Mouse (Mus musculus) MEL (cell line): ENCODE measurements around the gene Sinhcaf. TPM values are rescaled to one million over a fixed set of nuclear protein-coding genes. Genes with fewer than 3 reads are reported as not detected.

Experiments used
- DNase-seq: peaks from one replicate; pipeline ENCODE4 v3.0.0; 2011; ENCODE audit warnings: low read depth, low spot score
- H3K27ac ChIP-seq: 2 replicates; pipeline ENCODE4 v1.5.1; 2012; ENCODE audit warnings: low read depth, mild to moderate bottlenecking, control low read depth, low read length, moderate library complexity; ENCODE audit not compliant: control insufficient read depth
- H3K27me3 ChIP-seq, 2 experiments: fragments of 150-350 bp in 1 of 2; sonication (generic) in 1 of 2; 2 replicates each; pipeline ENCODE4 v1.6.1; 2012; ENCODE audit warnings: low read length in 2 of 2, mild to moderate bottlenecking in 2 of 2, improper control_type of control experiment in 1 of 2, moderate library complexity in 1 of 2; ENCODE audit not compliant: insufficient read depth in 2 of 2, control insufficient read depth in 1 of 2
- H3K36me3 ChIP-seq, 2 experiments: 2 replicates each; pipeline ENCODE4 v1.6.1; 2012 to 2014; ENCODE audit warnings: low read length in 2 of 2, improper control_type of control experiment in 1 of 2, inconsistent platforms in 1 of 2, mild to moderate bottlenecking in 1 of 2; ENCODE audit not compliant: insufficient read depth in 2 of 2, control insufficient read depth in 1 of 2
- H3K4me1 ChIP-seq, 2 experiments: fragments of 150-350 bp in 1 of 2; sonication (generic) in 1 of 2; 2 replicates each; pipeline ENCODE4 v1.6.1; 2012; ENCODE audit warnings: low read length in 2 of 2, improper control_type of control experiment in 1 of 2, mild to moderate bottlenecking in 1 of 2; ENCODE audit not compliant: insufficient read depth in 2 of 2, control insufficient read depth in 1 of 2
- H3K4me3 ChIP-seq, 2 experiments: fragments of 150-350 bp in 1 of 2; sonication (generic) in 1 of 2; 2 replicates each; pipeline ENCODE4 v1.5.1; 2012; ENCODE audit warnings: low read depth in 2 of 2, low read length in 2 of 2, mild to moderate bottlenecking in 2 of 2, moderate library complexity in 2 of 2, control low read depth in 1 of 2, improper control_type of control experiment in 1 of 2; ENCODE audit not compliant: control insufficient read depth in 1 of 2, insufficient read depth in 1 of 2
- H3K79me2 ChIP-seq: 2 replicates; pipeline ENCODE4 v1.6.1; 2012; ENCODE audit warnings: mild to moderate bottlenecking, low read length, moderate library complexity; ENCODE audit not compliant: control insufficient read depth, poor library complexity, insufficient read depth
- H3K9ac ChIP-seq: 2 replicates; pipeline ENCODE4 v1.6.1; 2012; ENCODE audit warnings: low read depth, mild to moderate bottlenecking, control low read depth, low read length, moderate library complexity; ENCODE audit not compliant: control insufficient read depth, poor library complexity, severe bottlenecking
- H3K9me3 ChIP-seq: fragments of 150-350 bp; sonication (generic); replicated peaks from 2 replicates; pipeline ENCODE4 v1.6.1; 2012; ENCODE audit warnings: mild to moderate bottlenecking, low read length, improper control_type of control experiment, moderate library complexity; ENCODE audit not compliant: insufficient read depth
- BHLHE40 ChIP-seq: IDR thresholded peaks from 2 replicates; pipeline ENCODE4 v1.6.1; 2012; ENCODE audit warnings: low read depth, mild to moderate bottlenecking, inconsistent platforms, low read length, improper control_type of control experiment, borderline replicate concordance
- CHD2 ChIP-seq: IDR thresholded peaks from 2 replicates; pipeline ENCODE4 v1.6.1; 2011; ENCODE audit warnings: low read length, improper control_type of control experiment
- E2F4 ChIP-seq: IDR thresholded peaks from 2 replicates; pipeline ENCODE4 v1.6.1; 2011; ENCODE audit warnings: low read depth, low read length, improper control_type of control experiment, borderline replicate concordance
- ELF1 ChIP-seq: IDR thresholded peaks from 2 replicates; pipeline ENCODE4 v1.6.1; 2014; ENCODE audit warnings: low read depth, mild to moderate bottlenecking, inconsistent platforms, low read length, improper control_type of control experiment, moderate library complexity
- JUND ChIP-seq: IDR thresholded peaks from 2 replicates; pipeline ENCODE4 v1.6.1; 2011; ENCODE audit warnings: low read depth, mild to moderate bottlenecking, improper control_type of control experiment, low read length
- KAT2A ChIP-seq: conservative IDR thresholded peaks from 2 replicates; pipeline ENCODE4 v1.6.1; 2012; ENCODE audit warnings: low read depth, low read length, improper control_type of control experiment, inconsistent platforms
- MAX ChIP-seq: IDR thresholded peaks from 2 replicates; pipeline ENCODE4 v1.6.1; 2011; ENCODE audit warnings: low read length, improper control_type of control experiment
- MEF2A ChIP-seq: IDR thresholded peaks from 2 replicates; pipeline ENCODE4 v1.6.1; 2014; ENCODE audit warnings: low read depth, mild to moderate bottlenecking, inconsistent platforms, low read length, improper control_type of control experiment; ENCODE audit not compliant: poor library complexity, insufficient replicate concordance, severe bottlenecking; ENCODE audit errors: extremely low read depth
- MYC ChIP-seq: IDR thresholded peaks from 2 replicates; pipeline ENCODE4 v1.6.1; 2011; ENCODE audit warnings: low read depth, mild to moderate bottlenecking, low read length, improper control_type of control experiment, moderate library complexity
- POLR2A ChIP-seq, 2 experiments: IDR thresholded peaks; 2 replicates each; pipeline ENCODE4 v1.6.1; 2011 to 2012; ENCODE audit warnings: low read length in 2 of 2, mild to moderate bottlenecking in 2 of 2, control low read depth in 1 of 2, improper control_type of control experiment in 1 of 2, low read depth in 1 of 2, moderate library complexity in 1 of 2; ENCODE audit not compliant: control insufficient read depth in 1 of 2, insufficient read depth in 1 of 2, poor library complexity in 1 of 2
- POLR2AphosphoS5 ChIP-seq: IDR thresholded peaks from 2 replicates; pipeline ENCODE4 v1.6.1; 2012; ENCODE audit warnings: low read depth, borderline replicate concordance, mild to moderate bottlenecking, inconsistent platforms, low read length, moderate library complexity, mixed read lengths
- SIN3A ChIP-seq: IDR thresholded peaks from 2 replicates; pipeline ENCODE4 v1.6.1; 2012; ENCODE audit warnings: low read length, improper control_type of control experiment, inconsistent platforms
- TBP ChIP-seq: IDR thresholded peaks from 2 replicates; pipeline ENCODE4 v1.8.0; 2011; ENCODE audit warnings: low read depth, low read length, improper control_type of control experiment
- TCF12 ChIP-seq: IDR thresholded peaks from 2 replicates; pipeline ENCODE4 v1.6.1; 2014; ENCODE audit warnings: low read depth, mild to moderate bottlenecking, inconsistent platforms, low read length, improper control_type of control experiment, moderate library complexity
- UBTF ChIP-seq: IDR thresholded peaks from 2 replicates; pipeline ENCODE4 v1.6.1; 2012; ENCODE audit warnings: low read depth, mild to moderate bottlenecking, inconsistent platforms, low read length, improper control_type of control experiment, moderate library complexity, borderline replicate concordance; ENCODE audit not compliant: insufficient read depth
- USF1 ChIP-seq: IDR thresholded peaks from 2 replicates; pipeline ENCODE4 v1.6.1; 2014; ENCODE audit warnings: low read depth, mild to moderate bottlenecking, inconsistent platforms, low read length, improper control_type of control experiment, moderate library complexity
- USF2 ChIP-seq, 2 experiments: IDR thresholded peaks; 2 replicates each; pipeline ENCODE4 v1.6.1; 2011 to 2012; ENCODE audit warnings: improper control_type of control experiment in 2 of 2, low read length in 2 of 2, borderline replicate concordance in 1 of 2, inconsistent platforms in 1 of 2, low read depth in 1 of 2, mild to moderate bottlenecking in 1 of 2; ENCODE audit not compliant: insufficient read depth in 1 of 2
- ZNF384 ChIP-seq: IDR thresholded peaks from 2 replicates; pipeline ENCODE4 v1.6.1; 2012; ENCODE audit warnings: low read depth, mild to moderate bottlenecking, inconsistent platforms, low read length, improper control_type of control experiment
- polyA plus RNA-seq, 2 experiments: library from polyadenylated mRNA; stranded (reverse) in 1 of 2; unstranded in 1 of 2; fragments of >175 nt in 1 of 2; fragments of >200 nt in 1 of 2; gene quantifications; 2 replicates each; pipeline versions ENCODE4 v1.2.1 to v1.2.4; 2012; ENCODE audit warnings: low replicate concordance in 2 of 2, low read depth in 1 of 2; ENCODE audit not compliant: insufficient read length in 2 of 2, insufficient read depth in 1 of 2, missing spikeins in 1 of 2
- total RNA-seq: library from RNA; depleted of rRNA; stranded (reverse); fragments of 300-350 nt; gene quantifications from 2 replicates; pipeline ENCODE4 v1.2.3, GENCODE M21; 2012

Sinhcaf gene
- total and polyA plus RNA-seq, 3 experiments = 34.7 to 59.7 (median 54.4) TPM

- Histone ChIP-seq H3K4me1 (no peaks in the 10 kb centered on the region), H3K79me2 (no peaks in the 10 kb centered on the region), H3K9me3 (no peaks in the 10 kb centered on the region), H3K36me3 (no peaks in the 10 kb centered on the region), H3K27ac (no peak overlapping the region), H3K4me3 (no peak overlapping the region), H3K27me3 (no peaks in the 10 kb centered on the region), H3K9ac (no peak overlapping the region)
- TF ChIP-seq ZNF384 (no peak), TBP (no peak), BHLHE40 (no peak), MAX (no peak), E2F4 (no peak)
- DNase-seq = no peak
Measured at GRCm38 (mm10) chr6:148980495-148980894, 34.2 kb upstream of the Sinhcaf start.

- Histone ChIP-seq H3K9me3 (no peaks in the 10 kb centered on the region), H3K27ac (no peak overlapping the region), H3K36me3 (no peaks in the 10 kb centered on the region), H3K9ac (no peak overlapping the region), H3K4me1 (no peaks in the 10 kb centered on the region), H3K79me2 (no peaks in the 10 kb centered on the region), H3K27me3 (no peaks in the 10 kb centered on the region; a peak in 1 of 4 replicates), H3K4me3 (no peak overlapping the region)
- TF ChIP-seq MAX (no peak), MYC (no peak), MEF2A (no peak), POLR2A (IDR thresholded peaks at IDR 0.05; ENCODE audit: control insufficient read depth in 1 of 2, insufficient read depth in 1 of 2, low read depth in 1 of 2, low read length in 2 of 2, poor library complexity in 1 of 2) (no peak), UBTF (no peak), USF2 (IDR thresholded peaks at IDR 0.05; ENCODE audit: borderline replicate concordance in 1 of 2, insufficient read depth in 1 of 2, low read depth in 1 of 2, low read length in 2 of 2) (no peak)
- no peak for DNase-seq
Measured at GRCm38 (mm10) chr6:148975096-148975495, 28.8 kb upstream of the Sinhcaf start.

GRCm38 (mm10) chr6:148972891-148973290, 26.6 kb upstream of the Sinhcaf start:
- no peaks in the 10 kb centered on the region for H3K9me3 ChIP-seq
- DNase-seq = no peak
- H3K36me3 ChIP-seq = no peaks in the 10 kb centered on the region
- no peak overlapping the region for H3K9ac ChIP-seq
- H3K4me3 ChIP-seq = no peak overlapping the region
- TF ChIP-seq USF1 (no peak), ELF1 (no peak), UBTF (no peak), POLR2AphosphoS5 (no peak), BHLHE40 (no peak), CHD2 (no peak), SIN3A (no peak), KAT2A (no peak), E2F4 (no peak), TCF12 (no peak), MEF2A (no peak), JUND (no peak)
- no peaks in the 10 kb centered on the region for H3K79me2 ChIP-seq
- H3K27ac ChIP-seq = no peak overlapping the region
- H3K4me1 ChIP-seq = no peaks in the 10 kb centered on the region
- H3K27me3 ChIP-seq = peaks cover 0 to 3% of the 10 kb centered on the region in 2 experiments; a peak in 2 of 4 replicates
